Mouse (Mus musculus) embryonic fibroblast, embryonic 13.5 days (primary cell): ENCODE data around the gene Usp18.

Source experiments
- CTCF ChIP-seq: IDR thresholded peaks from 2 replicates; pipeline ENCODE4 v1.5.1; 2011; ENCODE audit warnings: mild to moderate bottlenecking, control low read depth, low read length, moderate library complexity, borderline replicate concordance; ENCODE audit not compliant: insufficient read depth
- POLR2A ChIP-seq: IDR thresholded peaks from 2 replicates; pipeline ENCODE4 v1.6.1; 2011; ENCODE audit warnings: low read depth, mild to moderate bottlenecking, control low read depth, low read length, moderate library complexity

- TF ChIP-seq CTCF (no peak), POLR2A (no peak)
Observed at GRCm38 (mm10) chr6:121303466-121304220, 57.9 kb downstream of the Usp18 start.
